Mouse (Mus musculus) layer of hippocampus, postnatal 36 days (tissue): ENCODE measurements at regions not wholly inside any gene's neighbourhood (a gene's known extent, or its start where the extent isn't known, plus 50 kb on each side); places are given as distances from the start of the nearest gene placed in this dataset.

ENCODE experiments used
- DNase-seq, 2 experiments: peaks; one replicate each; pipeline ENCODE4 v3.0.0; 2022

DNA sequence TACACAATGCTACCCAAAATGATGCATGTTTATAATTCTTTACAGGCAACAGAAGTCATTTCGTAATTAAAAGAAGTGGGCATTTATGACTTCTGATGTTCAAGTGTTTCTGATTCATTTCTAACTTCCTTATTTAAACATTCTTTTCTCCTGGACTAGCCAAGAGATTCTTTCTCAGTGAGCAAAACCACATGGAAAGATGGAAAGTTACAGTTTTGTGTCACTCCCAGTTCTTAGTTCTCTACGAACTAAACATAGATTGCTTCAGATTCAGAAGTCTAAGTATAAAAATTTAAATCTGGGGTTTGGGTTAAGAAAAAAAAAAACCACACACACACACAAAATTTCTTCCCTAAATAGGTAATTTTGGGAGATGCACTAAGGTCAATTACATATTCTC, 288.0 kb upstream of the Paip1 start:
- DNase-seq, result no peak

DNA sequence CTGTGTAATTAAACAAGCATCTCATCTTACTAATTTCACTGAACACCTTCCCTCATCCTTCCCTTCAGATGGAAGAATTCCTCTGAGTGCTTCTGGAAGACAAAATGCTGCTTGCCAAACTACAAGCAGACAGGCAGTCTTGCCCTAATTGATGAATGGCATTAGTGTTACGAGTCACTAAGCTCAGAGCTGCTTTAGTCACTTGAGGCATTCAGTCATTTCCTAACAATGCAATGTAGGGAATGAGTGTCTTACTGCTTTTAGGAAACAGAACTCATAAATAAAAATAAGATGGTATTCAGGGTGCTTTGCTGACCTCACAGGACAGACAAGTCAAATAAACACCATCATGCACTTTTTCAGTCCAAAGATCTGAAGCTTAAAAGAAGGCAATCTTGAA, 285.1 kb upstream of the Paip1 start:
- no peak for DNase-seq

GRCm38 (mm10) chr13:119145713-119146112, 282.7 kb upstream of the Paip1 start:
- no peak for DNase-seq

- DNase-seq, result no peak
These were observed 280.7 kb upstream of the Paip1 start for GRCm38 (mm10) chr13:119147701-119148100.

GRCm38 (mm10) chr13:119149141-119149540, 279.3 kb upstream of the Paip1 start:
- DNase-seq, result no peak

GRCm38 (mm10) chr13:119150847-119151548, 277.4 kb upstream of the Paip1 start:
- no peak for DNase-seq

DNA sequence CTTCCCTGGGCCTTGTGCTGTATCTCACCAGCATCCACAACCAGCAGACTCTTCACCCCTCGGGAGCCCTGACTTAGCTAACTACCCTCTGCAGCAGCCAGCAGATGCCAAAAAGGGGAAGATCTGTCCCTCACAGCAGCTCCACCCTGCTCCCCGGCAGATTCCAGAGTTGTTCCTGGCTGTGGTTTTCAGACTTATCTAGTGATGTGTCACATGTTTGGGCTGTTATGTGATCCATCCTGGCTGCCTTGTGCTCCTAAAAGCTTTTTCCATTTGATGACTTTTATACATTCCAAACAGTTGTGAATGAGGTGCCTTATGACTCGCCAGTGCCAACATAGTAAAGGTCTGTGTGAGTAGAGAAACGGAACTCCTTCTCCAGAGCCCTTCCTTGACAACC, 250.6 kb upstream of the Paip1 start:
- no peak for DNase-seq

DNA sequence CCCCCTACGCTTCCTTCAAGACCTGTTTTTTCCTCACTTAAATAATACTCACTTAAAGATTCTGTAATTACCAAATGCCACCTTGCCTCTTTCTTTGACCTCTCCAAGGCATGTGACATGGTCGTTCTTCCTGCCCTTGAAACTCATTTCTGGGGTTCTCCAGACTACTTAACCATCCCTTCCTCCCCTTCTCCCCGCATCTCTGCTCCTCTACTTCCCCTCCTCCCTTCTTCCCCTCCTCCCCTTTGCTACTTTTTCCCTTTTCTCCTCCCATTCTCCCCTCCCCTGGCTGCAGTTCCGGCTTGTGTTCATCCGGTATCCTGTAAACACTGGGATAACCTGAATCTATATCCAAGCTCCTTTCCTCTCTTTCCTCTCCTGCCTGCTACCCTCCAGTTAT, 250.2 kb upstream of the Paip1 start:
- no peak for DNase-seq

- no peak for DNase-seq
These were observed 249.1 kb upstream of the Paip1 start for GRCm38 (mm10) chr13:119179157-119179920.

DNA sequence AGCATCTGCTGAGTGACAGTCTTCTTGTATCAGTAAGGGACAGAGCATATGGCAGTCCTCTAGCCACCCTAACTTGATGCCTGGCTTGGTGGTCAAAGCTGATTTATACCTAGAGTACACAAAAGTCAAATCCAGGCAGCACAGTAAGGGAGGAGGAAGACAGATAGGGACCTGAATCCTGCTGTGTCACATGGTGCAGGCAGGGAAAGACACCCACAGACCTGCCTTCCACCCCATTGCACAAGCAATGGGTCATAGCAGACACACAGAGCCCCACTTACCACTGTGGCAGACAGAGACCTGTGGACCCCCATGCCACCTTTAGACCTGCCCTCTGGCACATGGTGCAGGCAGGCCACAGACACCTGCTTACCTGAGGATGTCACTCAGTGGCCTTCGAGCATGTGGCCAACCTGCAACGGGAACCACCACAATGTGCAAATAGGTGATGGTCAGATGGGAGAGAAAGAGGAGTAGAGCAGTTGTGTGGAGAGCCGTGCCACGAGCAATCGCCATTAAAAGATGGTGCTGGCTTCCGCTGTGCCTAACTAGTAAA, 244.0 kb upstream of the Paip1 start:
- no peak for DNase-seq

- no peak for DNase-seq
These were observed 242.7 kb upstream of the Paip1 start for GRCm38 (mm10) chr13:119185567-119186143.

- DNase-seq, result no peak
These were observed 196.8 kb upstream of the Paip1 start for GRCm38 (mm10) chr13:119231556-119231955.

DNA sequence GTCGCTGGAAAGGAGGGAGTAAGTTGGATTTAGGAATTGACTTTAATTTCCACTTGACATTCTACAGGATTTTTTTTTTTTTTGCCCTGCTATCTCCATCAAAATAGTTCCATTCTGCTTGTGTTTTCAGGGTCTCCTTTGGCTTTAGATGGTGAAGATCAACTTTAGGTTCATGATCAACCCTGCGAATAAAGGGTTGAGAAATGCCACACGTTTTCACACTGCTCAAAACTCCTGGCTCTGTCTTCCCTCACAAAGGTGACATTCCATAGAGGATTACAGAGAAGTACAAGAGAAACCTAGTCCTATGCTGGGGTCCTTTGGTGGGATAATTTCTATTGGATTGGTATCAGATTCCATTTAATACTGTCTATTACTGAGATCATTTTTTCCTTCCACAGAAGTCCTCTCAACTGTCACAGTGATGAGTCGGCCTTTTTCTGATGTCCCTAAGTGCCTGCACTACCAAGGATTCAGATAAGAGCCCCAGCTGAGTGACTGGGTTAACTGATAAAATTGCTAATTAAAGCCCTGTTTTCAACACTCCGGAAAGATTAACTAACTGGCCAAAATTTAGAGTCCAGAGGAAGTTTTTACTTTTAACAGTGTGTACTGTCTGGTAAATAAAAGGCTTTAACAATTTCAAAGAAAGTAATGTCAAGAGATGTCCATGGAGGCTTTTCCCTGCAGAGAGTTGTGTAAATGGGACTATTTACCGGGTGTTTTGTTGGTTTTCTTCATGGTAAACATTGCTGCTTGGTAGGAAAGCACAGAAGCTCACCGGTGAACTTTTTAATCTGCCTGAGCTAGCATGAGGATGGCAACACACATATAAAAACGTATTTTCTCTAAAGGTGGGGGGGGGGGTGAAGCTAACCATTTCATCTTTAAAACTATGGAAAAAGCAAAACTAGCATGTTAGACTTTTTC, 196.0 kb upstream of the Paip1 start:
- no peak for DNase-seq

- no peak for DNase-seq
These were observed 195.4 kb upstream of the Paip1 start for GRCm38 (mm10) chr13:119233030-119233385.

GRCm38 (mm10) chr13:119233869-119234268, 194.5 kb upstream of the Paip1 start:
- no peak for DNase-seq

DNA sequence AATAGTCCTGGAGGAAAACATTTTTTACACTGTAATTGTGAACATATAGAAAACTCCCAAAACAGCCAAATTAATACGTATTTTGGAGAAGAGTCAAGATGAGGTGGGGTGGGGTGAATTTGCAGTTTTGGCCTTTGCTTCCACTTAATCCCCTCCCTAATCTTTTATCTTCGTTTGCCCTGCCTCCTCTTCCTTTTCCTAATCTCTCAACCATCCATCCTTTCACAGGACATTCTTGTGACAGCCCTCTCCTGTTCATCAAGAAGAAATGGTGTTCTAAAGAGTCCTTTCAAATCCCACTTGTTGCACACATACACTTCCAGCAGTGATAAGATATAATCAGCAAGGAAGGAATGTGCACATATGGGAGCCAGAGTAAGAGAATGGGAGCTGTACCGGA, 186.0 kb upstream of the Paip1 start:
- DNase-seq, result no peak

DNA sequence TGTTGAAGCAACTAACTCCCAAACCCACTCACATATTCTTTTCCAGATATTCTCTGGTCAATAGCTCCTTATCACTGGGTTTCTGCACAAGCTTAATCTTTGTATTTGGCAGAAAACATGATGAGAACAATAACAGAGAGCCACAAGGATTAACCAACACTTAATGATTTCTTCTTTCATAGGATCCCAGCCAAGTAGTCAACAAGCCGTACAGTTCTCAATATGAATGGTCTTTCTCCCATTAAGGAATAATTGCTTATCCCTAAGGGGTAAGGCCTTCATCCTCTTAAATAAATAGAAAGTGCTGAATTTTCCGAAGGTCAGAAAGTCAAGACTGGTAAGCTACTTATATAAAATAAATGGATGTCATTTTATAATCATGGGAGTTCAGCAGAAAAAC, 181.3 kb upstream of the Paip1 start:
- DNase-seq, result no peak

DNA sequence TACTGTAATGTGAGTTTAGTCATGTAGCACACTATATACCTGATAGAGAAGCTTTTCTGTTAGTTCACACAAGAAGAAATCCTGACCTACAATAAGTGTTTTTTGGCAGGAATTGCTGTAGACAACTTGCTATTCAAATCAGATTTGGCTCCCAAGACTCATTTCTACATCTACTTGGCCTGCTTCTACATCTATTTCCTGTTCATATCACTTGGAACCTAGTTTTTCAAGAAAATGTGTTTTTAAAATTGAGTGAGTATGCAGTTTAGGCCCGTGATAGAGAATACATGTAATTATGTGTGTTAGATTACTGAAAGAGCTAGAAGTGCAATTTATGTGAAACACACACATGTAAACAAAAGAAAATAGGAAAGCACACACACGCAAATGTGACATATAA, 176.4 kb upstream of the Paip1 start:
- DNase-seq, result no peak

DNA sequence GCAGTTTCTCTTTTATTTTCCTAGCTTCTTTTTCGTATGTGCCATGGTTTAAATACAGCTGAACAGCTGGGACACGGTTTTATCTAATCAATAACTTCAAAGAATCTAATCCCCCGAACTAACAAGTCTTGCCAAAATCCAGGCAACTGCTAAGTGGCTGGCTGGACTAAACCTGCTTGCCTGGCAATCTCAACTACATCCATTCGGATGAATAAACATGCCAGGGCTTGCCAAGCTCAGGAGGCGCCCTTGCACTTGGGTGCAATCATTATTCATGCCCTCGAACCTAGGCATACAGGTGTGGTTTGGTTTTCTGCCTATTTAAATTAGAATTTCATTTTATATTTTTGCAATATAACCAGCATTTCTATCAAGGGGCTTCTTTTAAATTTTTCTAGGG, 172.1 kb upstream of the Paip1 start:
- DNase-seq, result no peak

DNA sequence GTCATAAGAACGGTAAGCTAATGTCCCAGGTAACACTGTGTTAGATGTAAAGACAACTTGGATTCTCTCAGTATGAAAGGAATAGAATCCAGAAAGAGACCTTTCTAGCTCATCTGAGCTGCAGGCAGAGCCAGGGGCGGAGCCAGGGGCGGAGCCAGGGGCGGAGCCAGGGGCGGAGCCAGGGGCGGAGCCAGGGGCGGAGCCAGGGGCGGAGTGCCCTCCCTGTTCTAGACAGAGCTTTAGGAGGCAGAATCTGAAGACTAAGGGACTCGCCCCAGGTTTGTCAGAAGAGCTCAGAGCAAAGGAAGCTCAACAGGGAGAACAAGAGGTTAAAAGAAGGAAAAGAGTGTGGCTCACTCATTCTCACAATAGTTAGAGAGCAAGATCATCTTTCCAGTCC, 169.9 kb upstream of the Paip1 start:
- DNase-seq, result no peak

DNA sequence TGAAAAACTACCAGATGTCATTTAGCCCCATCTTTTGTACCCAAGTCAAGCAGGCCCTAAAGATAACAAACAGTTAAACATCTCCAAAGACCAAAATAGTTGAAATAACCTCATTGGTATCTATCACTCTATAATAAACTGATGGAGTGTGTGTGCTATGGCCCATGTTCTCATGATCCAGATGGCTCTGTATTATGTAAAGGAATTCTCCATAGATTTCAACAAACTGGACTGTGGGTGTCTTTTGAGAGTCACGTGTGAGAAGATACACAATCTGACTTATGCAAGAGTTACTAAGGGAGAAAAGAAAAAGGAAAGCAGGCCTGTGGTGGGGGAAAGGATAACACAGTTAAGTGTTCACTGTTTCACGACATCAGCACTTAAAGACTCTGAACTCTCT, 164.8 kb upstream of the Paip1 start:
- no peak for DNase-seq

DNA sequence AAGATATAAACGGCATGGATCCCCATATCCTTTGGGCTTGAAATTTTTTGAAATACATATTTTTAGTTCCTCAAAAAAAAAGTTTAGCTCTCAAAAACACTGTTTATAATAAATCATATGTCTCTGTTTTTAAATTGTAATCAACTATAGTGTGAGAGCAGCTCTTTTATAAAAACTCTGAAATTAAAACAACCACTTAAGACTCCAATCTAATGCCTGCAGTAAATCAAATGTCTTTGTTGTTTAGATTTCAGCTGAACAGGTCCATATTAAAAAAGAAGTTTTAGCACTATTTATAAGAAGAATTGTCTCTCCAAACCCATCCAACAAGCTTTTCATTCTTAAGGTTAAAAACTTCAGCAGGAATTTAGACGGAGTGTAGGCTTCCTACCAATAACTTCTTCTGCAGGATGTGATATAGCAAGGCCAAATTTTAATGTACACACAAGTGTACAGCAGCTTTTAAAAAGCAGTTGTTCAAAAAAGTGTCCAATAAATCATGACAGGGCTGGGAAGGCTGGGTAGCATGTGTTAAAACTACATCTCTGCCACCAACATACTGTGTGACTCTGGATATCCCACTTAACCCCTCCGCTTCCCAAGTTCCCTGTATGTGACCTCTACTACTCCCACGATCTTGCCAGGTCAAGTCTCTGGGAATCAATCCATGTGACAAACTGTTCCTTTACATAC, 160.6 kb upstream of the Paip1 start:
- no peak for DNase-seq
